Mouse (Mus musculus) WW6 (cell line): ENCODE results near the gene Tia1.
"Not testable (repeated sequence)": the region's sequence is repeated elsewhere in the genome, so short reads cannot be mapped to it uniquely, and the experiment has no call there.

ENCODE experiments used
- DNase-seq: peaks from one replicate; pipeline ENCODE4 v3.0.0-alpha.2; 2013; ENCODE audit warnings: low read depth, low spot score

The Tia1 gene

GRCm38 (mm10) chr6:86404100-86404861 is at the start of gene Tia1:
Gene Tia1 (plus strand): TSS chr6:86404219.
- DNase-seq = peak; percentile 94

GRCm38 (mm10) chr6:86354948-86355347 is 49.1 kb upstream of the Tia1 start:
- DNase-seq = no peak

GRCm38 (mm10) chr6:86356956-86357355 is 47.1 kb upstream of the Tia1 start:
- no peak for DNase-seq

GRCm38 (mm10) chr6:86360691-86361090 is 43.3 kb upstream of the Tia1 start:
- DNase-seq = no peak

GRCm38 (mm10) chr6:86361373-86361772 is 42.6 kb upstream of the Tia1 start:
- no peak for DNase-seq

- no peak for DNase-seq
Measured at GRCm38 (mm10) chr6:86364442-86365141, 39.4 kb upstream of the Tia1 start.

GRCm38 (mm10) chr6:86365371-86366124 is 38.5 kb upstream of the Tia1 start, which contains the start of gene Fam136a:
Gene Fam136a (plus strand): TSS chr6:86365646.
- peak; percentile 97 for DNase-seq

GRCm38 (mm10) chr6:86366125-86366852 is 37.7 kb upstream of the Tia1 start:
- DNase-seq = no peak

- no peak for DNase-seq
Measured at GRCm38 (mm10) chr6:86366853-86367249, 37.2 kb upstream of the Tia1 start.

GRCm38 (mm10) chr6:86368479-86368878 is 35.5 kb upstream of the Tia1 start:
- DNase-seq = no peak

- no peak for DNase-seq
Measured at GRCm38 (mm10) chr6:86370093-86370713, 33.8 kb upstream of the Tia1 start.

GRCm38 (mm10) chr6:86370764-86371339 is 33.2 kb upstream of the Tia1 start, which contains the start of gene Snrpg:
Gene Snrpg (plus strand): TSS chr6:86371304.
- no peak for DNase-seq

GRCm38 (mm10) chr6:86371340-86371911 is 32.6 kb upstream of the Tia1 start:
- peak; percentile 85 for DNase-seq

GRCm38 (mm10) chr6:86371950-86372516 is 32.0 kb upstream of the Tia1 start:
- DNase-seq = no peak

GRCm38 (mm10) chr6:86373556-86373955 is 30.5 kb upstream of the Tia1 start:
- no peak for DNase-seq

- DNase-seq = no peak
Measured at GRCm38 (mm10) chr6:86378341-86378740, 25.7 kb upstream of the Tia1 start.

- DNase-seq = not testable (repeated sequence)
Measured at GRCm38 (mm10) chr6:86380112-86380511, 23.9 kb upstream of the Tia1 start.

- DNase-seq = no peak
Measured at GRCm38 (mm10) chr6:86382551-86382950, 21.5 kb upstream of the Tia1 start.

GRCm38 (mm10) chr6:86383370-86383769 is 20.6 kb upstream of the Tia1 start:
- no peak for DNase-seq

GRCm38 (mm10) chr6:86384692-86385091 is 19.3 kb upstream of the Tia1 start:
- no peak for DNase-seq
